Mouse (Mus musculus) cerebellum, adult 9-11 months (tissue): ENCODE measurements around the gene Ccdc134.
"Not testable (repeated sequence)": the region's sequence is repeated elsewhere in the genome, so short reads cannot be mapped to it uniquely, and the experiment has no call there.

Experiments
- DNase-seq: peaks from one replicate; pipeline ENCODE4 v3.0.0; 2022

Gene Ccdc134

DNA sequence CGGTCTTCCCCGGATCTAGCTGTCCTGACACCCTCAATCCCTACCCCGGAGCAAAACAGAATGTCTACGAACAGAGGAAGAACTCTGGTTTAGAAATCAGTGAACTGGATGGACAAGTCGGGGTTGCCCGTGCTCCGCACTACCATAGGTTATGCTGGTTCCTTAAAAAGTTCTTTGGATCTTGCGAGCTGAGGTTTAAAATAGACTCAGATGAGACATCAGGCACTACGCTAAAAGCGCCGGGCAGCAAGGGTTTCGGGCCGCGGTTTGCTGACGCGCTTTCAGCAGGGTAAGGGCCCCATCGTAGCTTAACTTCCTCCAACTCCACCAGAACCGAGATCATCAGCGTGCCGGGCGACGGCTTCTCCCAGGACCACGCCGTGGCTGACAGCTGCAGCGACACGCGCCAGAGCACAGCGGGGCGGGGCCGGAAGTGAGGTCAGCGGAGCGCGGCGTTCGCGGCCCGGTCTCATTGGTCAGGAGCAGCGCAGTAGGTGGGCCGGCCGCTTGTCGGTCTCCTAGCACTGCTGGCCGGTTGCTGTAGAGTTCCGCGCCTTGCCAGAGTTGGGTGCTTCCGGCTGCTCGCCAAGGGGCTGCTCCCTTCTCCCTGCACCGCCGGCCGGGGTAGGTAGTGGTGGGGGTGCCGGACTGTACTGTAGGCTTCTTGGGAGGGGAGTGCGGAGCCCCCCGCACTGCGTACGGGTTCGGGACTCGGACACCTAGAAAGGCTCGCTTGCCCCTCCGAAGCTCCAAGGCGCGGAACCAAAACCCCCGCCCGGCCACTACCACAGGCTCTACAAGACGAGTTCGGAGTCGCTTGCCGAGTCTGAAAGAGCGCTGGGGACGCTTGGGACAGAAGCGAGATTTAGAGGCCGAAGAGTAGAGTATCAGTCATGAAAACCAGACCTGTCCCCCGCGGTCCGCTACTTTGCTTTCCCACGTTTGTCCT lies at the start of gene Ccdc134:
Gene Ccdc134 (plus strand): TSS at position 497 of the 949 bp plus-strand sequence.
- DNase-seq, result peak; percentile 94

DNA sequence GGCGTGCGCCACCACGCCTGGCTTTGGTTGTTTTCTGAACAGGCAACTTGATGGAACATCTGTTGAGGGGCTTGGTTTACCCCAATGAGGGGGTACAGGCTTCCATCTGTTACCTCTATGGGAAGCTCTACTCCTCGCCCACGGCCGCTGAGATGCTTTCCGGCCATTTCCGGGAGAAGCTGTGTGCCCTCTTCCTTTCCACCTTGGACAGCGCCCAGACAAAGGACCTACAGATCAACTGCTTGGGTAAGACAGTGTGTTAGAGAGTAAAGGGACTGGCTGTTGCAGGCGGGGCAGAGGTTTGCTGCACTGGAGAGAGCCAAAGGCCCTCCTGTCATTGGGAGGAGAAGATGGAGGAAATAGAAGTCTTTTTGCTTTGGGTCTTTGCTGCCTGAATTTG lies 47.8 kb upstream of the Ccdc134 start:
- no peak for DNase-seq

DNA sequence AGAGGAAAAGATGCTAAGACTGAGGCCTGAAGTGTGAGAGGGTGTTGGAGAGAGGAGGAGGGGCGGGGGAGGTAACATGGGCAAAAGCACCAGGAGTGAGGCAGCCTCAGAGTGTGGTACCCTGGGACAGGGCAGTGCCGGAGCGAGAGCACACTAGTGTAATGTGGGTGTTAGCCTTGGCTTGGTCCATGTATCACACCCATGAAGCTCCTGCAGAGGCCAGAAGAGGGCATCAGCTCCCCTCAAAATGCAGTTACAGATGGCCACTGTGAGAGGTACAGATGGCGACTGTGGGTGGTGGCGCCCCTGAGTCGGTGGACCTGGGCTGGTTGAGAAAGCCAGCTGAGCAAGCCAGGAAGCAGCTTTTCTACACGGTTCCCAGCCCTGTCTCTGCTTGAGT lies 46.6 kb upstream of the Ccdc134 start:
- peak; percentile 88 for DNase-seq

DNA sequence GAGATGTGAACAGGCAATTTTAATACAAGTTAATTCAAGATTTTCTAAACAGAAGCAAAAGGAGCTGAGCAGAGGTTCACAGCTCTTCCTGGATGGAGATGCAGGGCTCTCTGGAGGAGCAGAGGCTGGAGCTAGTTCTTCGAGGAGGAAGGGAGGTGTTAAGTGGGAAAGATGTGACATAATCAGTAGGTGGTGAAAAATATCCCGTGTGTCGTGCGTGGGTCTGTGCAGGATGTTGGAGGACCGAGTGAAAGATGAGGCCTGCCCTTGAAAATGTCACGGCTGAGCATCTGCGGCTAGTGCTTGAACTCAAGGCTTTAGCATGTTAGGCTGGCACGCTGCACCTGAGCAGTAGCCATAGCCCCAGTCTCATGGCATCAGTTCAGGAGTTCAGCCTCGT lies 42.1 kb upstream of the Ccdc134 start:
- DNase-seq, result no peak

- DNase-seq, result no peak
Observed at GRCm38 (mm10) chr15:82086131-82086530, 41.6 kb upstream of the Ccdc134 start.

GRCm38 (mm10) chr15:82087266-82087665 lies 40.5 kb upstream of the Ccdc134 start:
- DNase-seq, result no peak

DNA sequence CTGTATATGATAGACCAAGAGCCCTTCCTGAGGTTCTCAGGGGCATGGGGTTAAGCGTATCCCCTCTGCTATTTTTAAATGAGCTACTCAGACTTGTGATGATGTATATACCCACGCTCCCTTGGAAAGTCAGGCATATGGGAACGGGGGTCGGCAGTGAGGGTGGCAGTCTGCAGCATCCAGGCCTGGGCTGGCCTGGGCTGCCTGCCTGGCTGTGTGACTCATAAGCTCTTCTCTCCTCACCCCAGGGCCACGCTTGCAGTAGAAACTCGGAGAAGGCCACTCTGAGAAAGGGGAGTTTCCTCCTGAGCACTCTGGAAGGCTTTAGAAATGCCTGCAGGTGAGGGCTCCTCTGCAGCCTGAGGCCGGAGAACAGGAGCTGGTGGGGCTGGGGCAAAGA lies 36.7 kb upstream of the Ccdc134 start:
- no peak for DNase-seq

DNA sequence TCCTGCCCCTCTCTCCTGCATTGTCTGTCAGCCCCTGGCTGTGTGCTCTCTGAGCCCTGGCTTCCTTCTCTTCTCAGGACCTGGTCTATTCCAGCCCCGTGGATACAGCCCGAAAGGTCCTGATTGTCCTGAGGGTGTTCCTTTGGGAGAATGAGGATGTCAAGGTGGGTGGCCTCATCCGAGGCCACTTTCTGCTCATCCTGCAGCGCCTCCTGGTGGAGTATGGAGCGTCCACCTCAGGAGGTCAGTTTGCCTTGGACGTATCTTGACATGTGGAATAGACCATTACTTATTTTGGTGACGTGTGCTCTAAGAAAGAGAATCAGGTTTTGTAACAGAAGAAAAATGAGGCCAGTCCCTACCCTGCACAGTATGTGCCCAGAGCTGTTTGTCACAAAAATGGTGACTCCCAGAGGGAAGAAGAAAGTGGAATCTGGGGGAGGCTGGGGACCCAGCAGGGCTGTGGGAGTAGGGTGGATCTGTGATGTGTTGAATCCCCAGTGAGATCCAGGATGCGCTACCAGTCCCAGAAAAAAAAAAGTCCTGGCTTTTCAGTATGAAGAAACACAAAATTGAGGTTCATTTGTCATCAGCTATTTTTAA lies 20.7 kb upstream of the Ccdc134 start:
- peak; percentile 64 for DNase-seq

DNA sequence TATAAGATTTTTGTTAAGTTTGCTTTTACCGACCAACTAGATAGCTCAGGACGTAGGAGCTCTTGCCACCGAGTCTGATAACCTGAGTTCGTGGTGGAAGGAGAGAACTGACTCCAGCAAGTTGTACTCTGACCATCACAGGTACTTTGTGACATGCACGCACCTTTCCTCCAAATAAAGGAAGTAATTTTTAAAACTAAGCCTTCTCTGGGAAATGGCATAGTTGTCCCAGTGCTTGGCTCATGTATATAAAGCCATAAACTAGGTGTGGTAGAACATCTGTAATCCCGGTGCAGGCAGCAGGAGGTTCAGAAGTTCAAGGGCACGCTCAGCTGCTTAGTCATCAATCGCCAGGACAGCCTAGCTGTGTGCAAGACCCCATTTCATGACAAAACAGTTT lies 7.2 kb upstream of the Ccdc134 start:
- DNase-seq, result no peak

DNA sequence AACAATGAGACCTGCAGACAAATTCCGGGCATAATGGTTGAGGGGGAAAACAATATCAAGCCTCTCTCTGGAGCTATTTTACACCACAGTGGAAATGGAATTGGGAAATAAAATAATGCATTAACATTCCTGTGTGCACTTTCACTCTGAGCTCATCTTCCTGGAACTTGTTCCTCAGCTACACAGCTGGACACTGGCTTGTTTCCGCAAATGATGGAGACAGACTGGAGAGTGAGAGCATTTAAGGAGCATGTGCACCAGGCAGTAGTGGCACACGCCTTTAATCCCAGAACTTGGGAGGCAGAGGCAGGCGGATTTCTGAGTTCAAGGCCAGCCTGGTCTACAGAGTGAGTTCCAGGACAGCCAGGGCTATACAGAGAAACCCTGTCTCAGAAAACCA lies 1.0 kb upstream of the Ccdc134 start:
- not testable (repeated sequence) for DNase-seq

DNA sequence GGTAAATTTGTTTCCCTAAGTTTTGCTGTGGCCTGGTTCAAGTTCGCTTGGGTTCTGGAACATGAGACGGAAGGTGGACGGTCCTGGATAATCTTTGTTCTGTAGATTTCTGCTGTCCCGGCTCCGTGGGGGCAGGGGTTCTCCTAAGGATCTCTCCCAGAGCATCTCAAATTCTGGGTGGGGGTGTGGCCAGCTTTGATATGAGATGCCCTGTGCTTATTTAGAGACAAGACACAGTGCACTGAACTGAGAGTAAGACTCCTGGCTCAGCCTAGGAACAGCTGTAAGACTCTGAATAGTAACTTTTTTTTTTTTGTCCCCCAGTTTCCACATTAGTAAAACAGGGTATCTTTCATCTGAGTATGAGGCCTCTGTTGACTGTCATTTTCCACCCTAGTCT lies 676 bp downstream of the Ccdc134 start:
- DNase-seq, result no peak

DNA sequence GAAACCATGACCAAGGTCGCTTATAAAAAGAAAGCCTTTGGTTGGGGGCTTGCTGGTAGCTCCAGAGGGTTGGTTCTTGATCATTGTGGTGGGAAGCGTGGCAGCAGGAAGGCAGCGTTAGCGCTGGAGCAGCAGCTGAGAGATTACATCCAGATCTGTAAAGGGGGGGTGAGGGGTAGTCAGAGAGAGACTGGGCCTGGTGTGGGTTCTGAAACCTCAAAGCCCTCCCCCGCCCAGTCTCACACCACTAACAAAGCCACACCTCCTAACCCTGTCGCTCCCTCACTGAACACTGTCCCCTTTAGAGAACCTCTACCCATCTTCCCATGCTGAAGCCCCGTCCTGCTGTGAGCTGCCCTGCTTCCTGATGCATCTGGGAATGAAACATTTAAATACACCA lies 2.9 kb downstream of the Ccdc134 start:
- no peak for DNase-seq

DNA sequence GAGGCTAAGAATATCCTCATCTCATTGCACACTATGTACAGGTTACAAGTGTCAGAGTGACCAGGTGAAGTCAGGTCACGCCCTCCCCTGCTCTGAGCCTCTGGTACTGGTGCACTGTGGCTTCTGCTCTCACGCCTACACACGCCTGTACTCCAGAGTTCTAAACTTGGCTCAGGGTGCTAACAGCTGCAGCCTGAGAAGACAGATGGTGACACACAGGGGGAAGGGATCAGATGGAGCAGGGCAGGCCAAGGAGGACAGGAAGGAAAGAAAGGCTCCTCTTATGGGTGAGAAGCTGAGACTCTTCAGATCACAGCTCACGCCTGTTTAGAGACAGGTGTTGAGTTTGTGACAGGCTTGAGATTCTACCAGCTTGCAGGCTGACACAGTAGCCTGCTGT lies 7.7 kb downstream of the Ccdc134 start:
- DNase-seq, result no peak

- peak; percentile 69 for DNase-seq
Observed at GRCm38 (mm10) chr15:82138565-82138964, 10.8 kb downstream of the Ccdc134 start.

DNA sequence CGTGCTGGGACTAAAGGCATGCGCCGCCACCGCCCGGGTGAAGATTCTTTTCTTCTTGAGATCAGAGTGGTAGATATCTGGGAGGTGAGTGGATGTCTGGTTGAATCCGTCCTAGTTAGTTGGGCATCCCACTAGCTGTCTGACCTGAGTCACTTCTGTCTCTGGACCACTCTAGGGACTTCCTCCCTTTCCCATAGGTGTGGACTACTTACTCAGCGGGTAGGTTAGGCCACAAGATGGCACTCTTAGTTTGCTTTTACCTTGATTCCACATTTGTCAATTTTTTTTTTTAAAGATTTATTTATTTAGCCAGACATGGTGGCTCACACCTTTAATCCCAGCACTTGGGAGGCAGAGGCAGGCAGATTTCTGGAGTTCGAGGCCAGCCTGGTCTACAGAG lies 11.5 kb downstream of the Ccdc134 start:
- no peak for DNase-seq

DNA sequence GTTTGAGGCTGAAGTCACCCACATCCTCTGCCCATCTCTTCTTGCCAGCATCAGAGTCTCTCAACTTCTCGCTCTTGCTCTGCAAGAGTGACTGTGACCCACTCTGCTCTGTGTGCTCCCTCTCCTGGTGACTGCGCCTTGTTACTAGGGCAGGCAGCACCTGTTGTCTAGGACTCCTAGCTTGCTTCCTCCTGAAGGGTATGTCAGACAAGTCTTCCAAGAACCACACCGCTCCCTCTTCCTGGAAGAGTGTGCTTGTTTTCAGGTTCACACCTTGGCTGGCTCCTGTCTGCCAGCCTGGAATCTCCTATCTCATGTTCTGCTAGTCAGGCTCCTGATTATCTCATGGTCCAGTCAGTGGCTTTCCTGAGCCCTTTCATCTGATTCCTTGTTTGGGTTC lies 12.6 kb downstream of the Ccdc134 start:
- DNase-seq, result no peak

DNA sequence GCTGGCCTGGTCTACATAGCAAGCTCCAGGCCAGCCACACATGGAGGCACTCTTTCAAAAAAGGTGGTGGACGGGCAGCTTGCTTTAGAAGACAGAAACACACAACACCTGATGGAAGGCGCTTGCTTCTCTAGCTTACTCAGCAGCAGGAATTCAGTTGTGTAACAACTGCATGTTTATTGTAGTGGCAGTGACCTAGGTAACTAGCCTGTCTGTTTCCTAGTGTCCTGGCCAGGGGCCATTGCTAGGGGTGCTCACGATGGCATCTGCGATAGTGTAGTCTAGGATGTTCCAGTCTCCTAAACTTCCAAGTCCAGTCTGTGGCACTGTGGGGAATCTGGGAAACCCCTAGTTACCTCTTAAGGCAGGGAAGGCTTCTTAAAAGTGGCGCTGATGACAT lies 16.4 kb downstream of the Ccdc134 start:
- DNase-seq, result no peak

GRCm38 (mm10) chr15:82145408-82145807 lies 17.7 kb downstream of the Ccdc134 start:
- peak; percentile 61 for DNase-seq

DNA sequence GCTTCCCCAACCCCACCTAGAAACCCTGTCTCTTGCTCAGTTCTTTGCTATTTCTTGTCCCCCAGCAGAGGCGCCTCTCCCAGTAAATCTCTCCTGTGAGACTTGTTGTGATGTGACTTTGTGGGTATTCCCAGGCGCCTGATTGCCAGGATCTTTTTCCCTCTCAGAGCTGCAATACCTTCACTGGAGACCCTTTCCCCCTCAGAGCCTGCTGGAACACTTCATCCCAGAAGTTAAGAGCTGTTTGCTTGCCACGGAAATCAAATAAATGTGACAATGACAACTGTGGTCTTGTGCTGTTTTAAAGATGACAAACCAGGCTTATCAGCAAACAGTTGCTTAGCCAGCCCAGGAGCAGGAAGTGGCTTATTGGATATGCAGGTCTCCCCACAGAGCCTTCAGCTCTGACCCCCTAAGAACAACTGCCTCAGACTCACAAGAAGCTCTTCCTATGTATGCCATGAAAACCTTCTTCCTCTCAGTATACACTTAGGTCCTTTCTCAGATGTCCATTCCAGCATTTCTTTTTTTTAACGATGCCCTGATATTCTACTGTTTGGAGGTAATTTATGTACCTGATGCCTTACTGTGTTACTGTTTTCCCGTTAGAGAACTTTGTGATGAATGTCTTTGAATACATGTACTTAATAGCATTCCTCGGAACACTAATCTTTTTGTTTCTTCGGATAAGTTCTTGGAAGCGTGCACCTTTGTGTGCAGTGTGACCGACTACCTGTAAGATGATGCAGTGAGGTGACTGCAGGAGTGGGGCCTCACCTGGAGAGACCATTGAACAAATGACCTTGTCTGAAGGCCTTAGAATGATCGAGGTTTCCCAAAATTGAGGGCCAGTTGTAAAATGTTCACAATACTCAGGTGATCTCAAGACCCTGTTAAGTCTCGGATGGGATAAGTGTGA lies 18.4 kb downstream of the Ccdc134 start:
- DNase-seq, result no peak

DNA sequence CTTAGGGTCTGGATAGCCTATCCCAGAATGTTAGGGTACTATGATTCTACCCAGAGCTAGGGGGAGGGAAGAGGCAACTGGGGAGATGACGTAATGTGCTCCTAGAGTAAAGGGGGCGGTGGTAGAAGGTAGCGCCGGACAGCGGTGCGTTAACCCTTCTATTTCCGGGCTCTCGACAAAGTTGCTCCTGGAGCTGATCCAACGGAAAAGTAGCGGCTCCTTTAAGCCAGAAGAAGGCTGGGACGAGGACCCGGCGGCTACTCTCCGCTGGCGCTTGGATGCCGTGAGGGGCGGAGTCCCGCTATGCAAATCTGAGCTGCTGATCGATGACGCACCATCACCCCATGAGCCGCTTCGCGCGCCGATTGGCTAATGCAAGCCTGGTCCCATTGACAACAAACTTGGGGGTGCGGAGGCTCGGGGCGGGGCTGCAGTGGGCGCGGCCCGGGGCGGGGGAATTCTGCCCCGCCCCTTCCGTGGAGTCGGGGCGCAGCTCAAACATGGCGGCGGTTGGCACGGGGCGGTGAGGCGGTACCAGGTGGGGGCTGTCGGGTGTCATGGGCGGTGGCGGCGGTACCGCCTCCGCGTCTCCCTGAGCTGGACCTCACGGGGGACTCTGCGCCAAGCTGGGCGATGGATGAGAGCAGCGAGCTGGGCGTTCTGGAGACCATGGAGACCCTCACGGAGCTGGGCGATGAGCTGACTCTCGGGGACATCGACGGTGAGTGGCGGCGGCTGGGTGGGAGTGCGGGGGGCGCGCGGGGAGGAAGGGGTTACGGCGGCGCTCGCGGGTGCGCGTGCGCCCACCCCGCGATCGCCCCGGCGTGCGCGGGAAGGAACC lies 19.3 kb downstream of the Ccdc134 start, which contains the start of gene Srebf2:
Gene Srebf2 (plus strand): TSS at position 412 of the 841 bp plus-strand sequence.
- peak; percentile 99 for DNase-seq

DNA sequence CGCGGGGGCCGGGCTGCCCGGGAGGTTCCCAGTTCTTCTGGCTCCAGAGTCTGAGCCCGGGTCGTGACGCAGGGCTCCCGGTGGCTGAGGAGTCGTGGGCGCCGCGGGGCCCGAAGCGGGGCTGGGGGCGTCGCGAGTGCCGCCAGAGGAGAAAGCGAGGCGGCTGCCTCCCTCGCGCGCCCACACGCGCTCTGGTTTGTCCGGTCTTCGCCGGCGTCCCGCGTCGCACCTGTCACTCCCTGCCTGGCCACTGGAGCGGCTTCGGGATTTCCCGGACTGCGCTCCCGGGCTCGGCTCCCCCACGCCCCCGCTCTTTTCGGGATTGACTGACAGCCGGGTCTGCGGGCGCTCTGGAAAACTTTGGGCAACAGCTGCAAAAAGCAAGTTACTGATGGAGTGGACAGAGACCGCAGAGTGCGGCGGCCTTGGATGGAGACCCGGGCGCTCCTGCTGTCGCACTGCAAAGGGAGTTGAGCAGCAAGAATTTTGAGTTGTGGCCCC lies 19.9 kb downstream of the Ccdc134 start:
- peak; percentile 75 for DNase-seq

- no peak for DNase-seq
Observed at GRCm38 (mm10) chr15:82148510-82148911, 20.8 kb downstream of the Ccdc134 start.
